Comparison of ENCODE assay signal across 9 mouse cellular contexts in the genomic region with DNA sequence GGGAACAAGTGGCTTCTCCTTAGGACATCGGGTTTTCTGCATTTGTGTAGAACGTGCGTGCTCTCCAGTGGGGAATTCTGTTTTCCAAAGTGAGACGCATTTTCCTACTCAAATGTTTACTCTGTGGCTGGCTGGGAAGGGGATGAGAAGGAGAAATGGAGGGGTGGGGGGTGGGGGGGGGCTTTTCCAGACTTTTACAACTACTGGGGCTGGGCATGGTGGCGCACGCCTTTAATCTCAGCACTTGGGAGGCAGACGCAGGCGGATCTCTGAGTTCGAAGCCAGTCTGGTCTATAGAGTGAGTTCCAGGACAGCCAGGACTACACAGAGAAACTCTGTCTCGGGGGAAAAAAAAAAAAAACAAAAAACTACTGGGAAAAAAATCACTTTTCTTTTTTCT. TPM values are rescaled to one million over a fixed set of nuclear protein-coding genes. Genes with fewer than 3 reads are reported as not detected.
DNase-seq lines count a peak whose midpoint lies in the region; ATAC-seq and TF ChIP-seq lines count a peak whose summit lies in the region.
"Had no signal": no experiment of that assay in that cellular context is flagged by ENCODE, and none has a peak within 500 bp of the region (broad histone marks: within the 10 kb centered on the region; RNA-seq: fewer than 3 reads in every experiment).

No protein-coding gene starts in this region.

- H3K4me2 ChIP-seq in heart, embryonic 16.5 days (ENCODE audit: low read depth, low read length): peak overlapping the region; percentile 82
- H3K4me2 ChIP-seq in liver, postnatal 0 days (ENCODE audit: low read depth, low read length): peak overlapping the region; percentile 85

- no peaks in the 10 kb centered on the region for H3K27me3 ChIP-seq in heart, embryonic 10.5 days (ENCODE audit: insufficient read depth, poor library complexity, severe bottlenecking)
- no peaks in the 10 kb centered on the region for H3K27me3 ChIP-seq in ES-Bruce4 (ENCODE audit: control insufficient read depth, insufficient read depth, low read length, poor library complexity, severe bottlenecking)
- no peaks in the 10 kb centered on the region for H3K27me3 ChIP-seq in heart, embryonic 16.5 days (ENCODE audit: control insufficient read depth, insufficient read depth, low read length)
- no peaks in the 10 kb centered on the region for H3K27me3 ChIP-seq in liver, postnatal 0 days (ENCODE audit: insufficient read depth, low read length)

- WGBS in heart, embryonic 10.5 days: 42% methylated on average over 10 of the region's 10 CpGs
- WGBS in heart, embryonic 16.5 days: 36% methylated on average over 10 of the region's 10 CpGs
- 49% methylated on average over 10 of the region's 10 CpGs for WGBS in liver, postnatal 0 days (ENCODE audit: insufficient replicate concordance)

- H3K9ac ChIP-seq in ES-Bruce4 (ENCODE audit: low read depth, poor library complexity, severe bottlenecking): peak overlapping the region; percentile 59
- H3K9ac ChIP-seq in heart, embryonic 16.5 days (ENCODE audit: low read length): peak overlapping the region; percentile 92
- H3K9ac ChIP-seq in liver, postnatal 0 days (replicated peaks): peak overlapping the region; percentile 82

- peak overlapping the region; percentile 74 for H3K4me3 ChIP-seq in heart, embryonic 10.5 days
- H3K4me3 ChIP-seq in ES-Bruce4 (ENCODE audit: low read depth, low read length): no peak overlapping the region
- H3K4me3 ChIP-seq in heart, embryonic 16.5 days (ENCODE audit: low read length): peak overlapping the region; percentile 75
- peak overlapping the region; percentile 56 for H3K4me3 ChIP-seq in liver, postnatal 0 days (ENCODE audit: low read depth, low read length)

- ATAC-seq in heart, embryonic 16.5 days (replicated peaks; ENCODE audit: extremely low read depth, insufficient read depth, low FRiP score): no peak
- no peak for ATAC-seq in liver, postnatal 0 days

- no peak for TF ChIP-seq CTCF in ES-Bruce4 (IDR thresholded peaks at IDR 0.05; ENCODE audit: low read depth, low read length)
- no peak for TF ChIP-seq CTCF in liver, postnatal 0 days (IDR thresholded peaks at IDR 0.05; ENCODE audit: low read depth)

- intact Hi-C loops in heart, postnatal 25 days (cut with DNase I): loop anchor here (5.0 kb wide), 1 partner anchor 43 kb away; no protein-coding TSS in a partner anchor

- no peak for TF ChIP-seq EP300 in ES-Bruce4 (IDR thresholded peaks at IDR 0.05; ENCODE audit: insufficient read depth, low read depth, low read length)
- no peak for TF ChIP-seq EP300 in liver, postnatal 0 days (IDR thresholded peaks at IDR 0.05; ENCODE audit: low read depth)

- 0 out of 2 replicates have a peak, but pooled peaks cover 7% of the 10 kb centered on the region for H3K4me1 ChIP-seq in heart, embryonic 10.5 days
- H3K4me1 ChIP-seq in ES-Bruce4 (ENCODE audit: control insufficient read depth, insufficient read depth, low read length): no peaks in the 10 kb centered on the region
- peaks cover 29% of the 10 kb centered on the region for H3K4me1 ChIP-seq in heart, embryonic 16.5 days (ENCODE audit: control insufficient read depth, insufficient read depth, low read length)
- no peaks in the 10 kb centered on the region for H3K4me1 ChIP-seq in liver, postnatal 0 days (ENCODE audit: insufficient read depth)

- DNase-seq in heart, embryonic 10.5 days (ENCODE audit: low spot score): no peak
- DNase-seq in heart, postnatal 25 days (ENCODE audit: low spot score): no peak
- DNase-seq in liver, postnatal 0 days: no peak
- DNase-seq in ovary, postnatal 14 days (ENCODE audit: low spot score): no peak
- DNase-seq in spleen, adult 18-20 months: no peak
- DNase-seq in adrenal gland, adult 18-20 months (ENCODE audit: low spot score in 2 of 2): no peak
- DNase-seq: cerebellum, adult 8-10 months had no signal

- no peaks in the 10 kb centered on the region for H3K9me3 ChIP-seq in heart, embryonic 10.5 days
- no peaks in the 10 kb centered on the region for H3K9me3 ChIP-seq in ES-Bruce4 (replicated peaks; ENCODE audit: control insufficient read depth, insufficient read depth, low read length, poor library complexity, severe bottlenecking)
- H3K9me3 ChIP-seq in heart, embryonic 16.5 days (replicated peaks; ENCODE audit: control insufficient read depth, low read length): no peaks in the 10 kb centered on the region
- H3K9me3 ChIP-seq in liver, postnatal 0 days (ENCODE audit: low read length): no peaks in the 10 kb centered on the region

- peak overlapping the region; percentile 95 for H3K27ac ChIP-seq in heart, embryonic 10.5 days
- H3K27ac ChIP-seq in ES-Bruce4 (ENCODE audit: insufficient read depth, low read length): no peak overlapping the region
- peak overlapping the region; percentile 96 for H3K27ac ChIP-seq in heart, embryonic 16.5 days (ENCODE audit: low read length)
- H3K27ac ChIP-seq in liver, postnatal 0 days (ENCODE audit: low read depth): peak overlapping the region; percentile 87

- no peaks in the 10 kb centered on the region for H3K36me3 ChIP-seq in heart, embryonic 10.5 days
- no peaks in the 10 kb centered on the region for H3K36me3 ChIP-seq in ES-Bruce4 (ENCODE audit: control insufficient read depth, insufficient read depth, low read length, poor library complexity, severe bottlenecking)
- no peaks in the 10 kb centered on the region for H3K36me3 ChIP-seq in heart, embryonic 16.5 days (ENCODE audit: control insufficient read depth, insufficient read depth)
- H3K36me3 ChIP-seq in liver, postnatal 0 days (replicated peaks; ENCODE audit: insufficient read depth, low read length): no peaks in the 10 kb centered on the region

- no peak for TF ChIP-seq POLR2A in ES-Bruce4 (IDR thresholded peaks at IDR 0.05; ENCODE audit: insufficient read depth, low read length)

RNA-seq across cellular contexts. Expression of a gene that starts 27.6 kb away (rescaled TPM):
- polyA plus RNA-seq in heart, embryonic 10.5 days (2016; fragmentation: Nextera tagmentation; extraction: Ambion mirVana): 1.7 and 1.9 TPM in 2 replicates
- 1 to 10 TPM; 1.8 to 2.2 TPM for total RNA-seq in heart, postnatal 25 days (2021)
- polyA plus RNA-seq in ES-Bruce4 (2011; ENCODE audit: insufficient read depth, insufficient read length, low read depth, missing spikeins): 2.8 and 3.1 TPM in 2 replicates
- polyA plus RNA-seq in heart, embryonic 16.5 days (2015; fragmentation: Nextera tagmentation; extraction: Ambion mirVana): 1.2 and 1.5 TPM in 2 replicates
- polyA plus RNA-seq in liver, postnatal 0 days (2015; fragmentation: Nextera tagmentation; extraction: Ambion mirVana): 0.16 and 0.24 TPM in 2 replicates
- 1 to 10 TPM; 1.7 to 2.0 TPM for total RNA-seq in adrenal gland, adult 18-20 months (2021)
